Mouse (Mus musculus): Measurements from ENCODE around the gene Maml3. TPM values are rescaled to one million over a fixed set of nuclear protein-coding genes. Genes with fewer than 3 reads are reported as not detected.
A peak's percentile ranks its signal among the peaks of the same experiment; 100 is the strongest.

Gene Maml3
- polyA plus RNA-seq, 1 experiment from 2014 or later = 0.69 TPM

DNA sequence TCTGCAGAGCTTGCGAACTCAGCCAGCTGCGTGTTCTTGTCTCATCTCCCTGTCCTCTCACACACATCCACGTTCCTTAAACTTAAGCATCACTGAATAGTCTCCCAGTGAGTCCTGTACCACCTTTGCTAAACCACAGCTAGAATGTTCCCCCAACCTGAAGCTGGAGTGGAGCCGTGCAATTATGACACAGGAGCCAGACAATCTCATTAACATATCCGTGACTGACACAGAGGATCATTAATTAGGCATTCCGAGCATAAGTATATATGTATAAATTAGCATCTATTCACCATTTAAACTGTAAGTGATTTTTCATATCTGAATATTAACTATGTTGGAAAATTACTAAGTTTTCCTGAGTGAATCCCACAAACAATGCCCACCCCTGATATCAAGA lies 181.1 kb downstream of the Maml3 start:
- DNase-seq = no peak
- no peak overlapping the region for H3K27ac ChIP-seq
- WGBS (ENCODE audit: insufficient replicate concordance) = 75% methylated on average over 6 of the region's 6 CpGs
- no peaks in the 10 kb centered on the region for H3K9me3 ChIP-seq (replicated peaks)
- peaks cover 9% of the 10 kb centered on the region; the same call in 1 of the 2 replicates for H3K4me1 ChIP-seq (replicated peaks)
- H3K9ac ChIP-seq = no peak overlapping the region
- H3K36me3 ChIP-seq = peaks cover 3% of the 10 kb centered on the region; the same call in 1 of the 2 replicates
- H3K27me3 ChIP-seq = no peaks in the 10 kb centered on the region
- H3K4me3 ChIP-seq (replicated peaks) = no peak overlapping the region
- no peak overlapping the region for H3K4me2 ChIP-seq
- no peak for ATAC-seq (ENCODE audit: low read depth)

DNA sequence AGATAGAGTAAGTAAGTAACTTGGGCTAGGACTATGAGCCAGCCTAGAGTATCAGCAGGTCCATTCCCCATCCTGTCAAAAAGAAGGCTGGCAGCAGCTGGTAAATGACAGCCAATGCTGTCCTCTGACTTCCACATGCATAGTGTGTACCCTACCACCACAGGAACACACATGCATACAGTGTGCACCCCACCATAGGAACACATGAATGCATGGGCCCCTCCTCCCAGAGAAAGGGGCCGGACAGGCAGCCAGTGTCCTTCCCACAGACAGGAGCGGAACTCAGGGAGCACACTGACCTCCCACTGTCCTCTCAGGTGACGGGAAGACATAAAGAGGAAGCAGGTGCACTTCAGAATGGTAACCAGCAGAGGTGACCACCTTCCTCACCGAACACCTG lies 188.0 kb downstream of the Maml3 start:
- Histone ChIP-seq H3K4me2 (peak overlapping the region; percentile 28; the same call in 1 of the 2 replicates), H3K36me3 (peaks cover 3% of the 10 kb centered on the region; the same call in 1 of the 2 replicates), H3K4me1 (replicated peaks) (peaks cover 38% of the 10 kb centered on the region), H3K4me3 (replicated peaks) (no peak overlapping the region), H3K9ac (no peak overlapping the region), H3K9me3 (replicated peaks) (no peaks in the 10 kb centered on the region), H3K27me3 (no peaks in the 10 kb centered on the region), H3K27ac (peak overlapping the region; percentile 47)
- ATAC-seq (ENCODE audit: low read depth) = peak; percentile 26; the same call in 1 of the 2 replicates
- 72% methylated on average over 4 of the region's 4 CpGs for WGBS (ENCODE audit: insufficient replicate concordance)
- no peak for DNase-seq

DNA sequence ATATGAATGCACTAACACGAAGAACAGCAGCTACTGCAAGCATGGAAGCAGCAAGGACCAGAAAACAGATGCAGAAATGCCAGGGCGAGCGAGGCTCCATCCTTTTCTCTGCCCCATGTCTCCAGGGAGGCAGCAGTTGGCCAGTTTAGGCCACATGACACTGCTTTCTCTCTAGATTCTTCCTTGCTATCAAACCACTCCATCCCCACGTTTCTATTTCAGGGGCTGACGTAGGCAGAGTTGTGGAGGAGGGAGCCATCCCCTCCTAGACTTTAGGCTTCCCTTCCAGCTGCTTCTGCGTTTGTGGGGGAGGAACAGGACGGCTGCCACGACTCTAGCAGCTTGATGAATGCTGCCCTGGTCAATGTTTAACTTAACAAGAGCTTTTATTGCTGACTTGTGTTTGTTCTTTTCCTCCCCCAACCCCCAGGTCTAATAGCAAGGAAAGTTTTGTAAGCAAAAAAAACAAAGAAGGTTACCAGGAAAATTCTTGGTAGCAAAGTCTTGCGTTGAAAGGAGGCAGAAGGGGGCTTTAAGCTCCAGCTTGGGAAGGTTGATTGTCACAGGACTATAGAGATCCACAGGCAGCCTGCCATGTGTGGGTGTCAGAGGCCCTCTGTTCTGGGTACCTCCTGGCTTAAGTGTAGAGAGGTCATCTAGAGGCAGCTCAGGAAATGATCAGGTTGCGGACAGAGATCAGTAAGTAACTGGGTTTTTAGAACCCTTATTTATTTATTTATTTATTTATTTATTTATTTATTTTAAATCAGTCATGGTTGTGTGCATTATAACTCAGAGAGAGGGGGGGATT lies 188.6 kb downstream of the Maml3 start:
- Histone ChIP-seq H3K27ac (peak overlapping the region; percentile 61), H3K4me3 (replicated peaks) (no peak overlapping the region), H3K36me3 (peaks cover 3% of the 10 kb centered on the region; the same call in 1 of the 2 replicates), H3K9ac (no peak overlapping the region), H3K9me3 (replicated peaks) (no peaks in the 10 kb centered on the region), H3K4me1 (replicated peaks) (peaks cover 38% of the 10 kb centered on the region), H3K27me3 (no peaks in the 10 kb centered on the region), H3K4me2 (0 out of 2 replicates have a peak overlapping the region, but pooled peaks have one; percentile 23)
- DNase-seq (no peak), ATAC-seq (ENCODE audit: low read depth) (peak; percentile 56)
- 28% methylated on average over 10 of the region's 10 CpGs for WGBS (ENCODE audit: insufficient replicate concordance)

DNA sequence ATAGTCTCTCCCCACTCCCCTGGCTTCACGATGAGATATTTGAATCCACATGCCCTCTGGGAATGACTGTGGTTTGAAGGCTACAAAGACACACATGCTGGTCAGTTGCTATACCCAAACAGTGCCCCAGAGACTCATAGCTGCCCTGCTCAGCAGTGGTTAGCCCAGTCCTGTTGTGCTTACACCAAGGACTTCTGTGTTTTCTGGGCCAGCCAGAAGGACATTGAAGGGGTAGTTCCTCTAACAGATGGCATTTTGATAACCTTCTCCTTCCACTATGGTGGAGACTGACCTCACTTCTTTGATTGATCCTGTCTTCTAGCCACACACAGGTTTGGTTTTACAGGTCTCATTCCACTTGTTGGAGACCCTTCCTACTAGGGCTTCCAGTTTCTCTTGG lies 189.5 kb downstream of the Maml3 start:
- no peak overlapping the region for H3K4me3 ChIP-seq (replicated peaks)
- H3K4me2 ChIP-seq = no peak overlapping the region
- no peak overlapping the region for H3K9ac ChIP-seq
- DNase-seq (no peak), ATAC-seq (ENCODE audit: low read depth) (peak; percentile 31)
- no peak overlapping the region; the same call in 1 of the 2 replicates for H3K27ac ChIP-seq
- peaks cover 3% of the 10 kb centered on the region; the same call in 1 of the 2 replicates for H3K36me3 ChIP-seq
- peaks cover 38% of the 10 kb centered on the region for H3K4me1 ChIP-seq (replicated peaks)
- 57% methylated on average over 1 of the region's 1 CpGs for WGBS (ENCODE audit: insufficient replicate concordance)
- no peaks in the 10 kb centered on the region for H3K27me3 ChIP-seq
- H3K9me3 ChIP-seq (replicated peaks) = no peaks in the 10 kb centered on the region

DNA sequence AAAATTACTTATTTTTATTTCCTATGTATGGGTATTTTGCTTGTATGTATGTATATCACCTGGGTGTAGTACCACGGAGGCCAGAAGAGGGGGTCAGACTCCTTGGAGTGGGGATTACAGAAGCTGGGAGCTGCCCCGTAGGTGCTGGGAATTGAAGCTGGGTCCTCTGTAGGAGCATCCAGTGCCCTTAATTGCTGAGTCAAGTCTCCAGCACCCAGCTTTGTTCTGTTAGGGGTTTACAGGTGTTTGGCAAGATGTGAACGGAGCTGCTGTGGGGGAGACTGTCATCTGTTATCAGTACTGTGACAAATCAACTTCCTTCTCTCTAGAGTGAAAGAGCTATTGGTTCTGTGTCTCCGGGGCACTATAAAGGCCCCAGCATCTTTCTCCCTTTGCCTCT lies 190.0 kb downstream of the Maml3 start:
- H3K4me2 ChIP-seq = no peak overlapping the region
- H3K9ac ChIP-seq = no peak overlapping the region
- 38% methylated on average over 4 of the region's 4 CpGs for WGBS (ENCODE audit: insufficient replicate concordance)
- no peak for DNase-seq
- H3K9me3 ChIP-seq (replicated peaks) = no peaks in the 10 kb centered on the region
- H3K27me3 ChIP-seq = no peaks in the 10 kb centered on the region
- no peak for ATAC-seq (ENCODE audit: low read depth)
- no peak overlapping the region for H3K4me3 ChIP-seq (replicated peaks)
- H3K36me3 ChIP-seq = peaks cover under 1% of the 10 kb centered on the region; the same call in 1 of the 2 replicates
- no peak overlapping the region for H3K27ac ChIP-seq
- H3K4me1 ChIP-seq (replicated peaks) = peaks cover 38% of the 10 kb centered on the region

DNA sequence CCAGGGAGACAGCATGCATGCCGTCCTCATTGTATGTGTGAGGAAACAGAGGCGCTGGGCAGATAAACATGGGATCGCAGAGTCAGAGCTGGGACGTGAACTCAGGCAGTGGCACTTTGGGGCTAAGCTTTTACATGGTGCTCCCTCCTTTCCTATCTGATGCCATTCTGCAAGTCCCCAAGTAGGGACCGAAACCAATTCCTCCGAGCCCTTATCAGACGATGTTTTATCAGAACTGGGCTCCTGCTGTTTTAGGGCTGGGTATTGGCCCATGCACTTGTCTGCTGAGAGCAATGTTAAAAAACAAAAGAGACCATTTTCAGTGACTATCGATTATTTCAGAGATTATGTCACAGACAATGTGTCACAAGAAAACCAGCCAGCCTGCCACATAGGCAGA lies 191.4 kb downstream of the Maml3 start:
- Histone ChIP-seq H3K4me2 (no peak overlapping the region), H3K4me1 (replicated peaks) (peaks cover 38% of the 10 kb centered on the region), H3K27me3 (no peaks in the 10 kb centered on the region), H3K4me3 (replicated peaks) (no peak overlapping the region), H3K9me3 (replicated peaks) (no peaks in the 10 kb centered on the region), H3K36me3 (no peaks in the 10 kb centered on the region), H3K27ac (no peak overlapping the region), H3K9ac (no peak overlapping the region)
- ATAC-seq (ENCODE audit: low read depth) (no peak), DNase-seq (no peak)
- 46% methylated on average over 8 of the region's 8 CpGs for WGBS (ENCODE audit: insufficient replicate concordance)

DNA sequence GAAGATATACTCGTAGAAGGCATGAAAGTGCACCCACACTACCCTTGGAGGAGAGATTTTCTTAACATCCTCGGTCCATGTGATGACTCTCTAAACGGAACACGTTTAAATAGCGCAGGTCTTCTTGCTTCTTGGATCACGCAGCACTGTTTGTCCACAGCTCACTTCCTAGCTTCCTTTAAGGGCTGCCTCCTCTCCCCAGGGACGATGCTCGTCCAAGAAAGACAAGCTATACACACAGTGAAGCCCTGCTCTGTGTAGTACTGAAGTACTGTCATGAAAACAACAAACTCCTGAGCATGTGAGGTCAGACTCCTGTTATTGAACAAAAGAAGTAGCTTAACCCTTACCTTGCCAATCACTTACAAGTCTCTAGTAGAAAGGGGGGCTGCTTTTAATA lies 192.7 kb downstream of the Maml3 start:
- no peak overlapping the region for H3K27ac ChIP-seq
- H3K27me3 ChIP-seq = no peaks in the 10 kb centered on the region
- H3K4me2 ChIP-seq = no peak overlapping the region
- ATAC-seq (ENCODE audit: low read depth) (no peak), DNase-seq (no peak)
- peaks cover 39% of the 10 kb centered on the region for H3K4me1 ChIP-seq (replicated peaks)
- H3K4me3 ChIP-seq (replicated peaks) = no peak overlapping the region
- 74% methylated on average over 8 of the region's 8 CpGs for WGBS (ENCODE audit: insufficient replicate concordance)
- H3K9ac ChIP-seq = no peak overlapping the region
- no peaks in the 10 kb centered on the region for H3K36me3 ChIP-seq
- no peaks in the 10 kb centered on the region for H3K9me3 ChIP-seq (replicated peaks)

DNA sequence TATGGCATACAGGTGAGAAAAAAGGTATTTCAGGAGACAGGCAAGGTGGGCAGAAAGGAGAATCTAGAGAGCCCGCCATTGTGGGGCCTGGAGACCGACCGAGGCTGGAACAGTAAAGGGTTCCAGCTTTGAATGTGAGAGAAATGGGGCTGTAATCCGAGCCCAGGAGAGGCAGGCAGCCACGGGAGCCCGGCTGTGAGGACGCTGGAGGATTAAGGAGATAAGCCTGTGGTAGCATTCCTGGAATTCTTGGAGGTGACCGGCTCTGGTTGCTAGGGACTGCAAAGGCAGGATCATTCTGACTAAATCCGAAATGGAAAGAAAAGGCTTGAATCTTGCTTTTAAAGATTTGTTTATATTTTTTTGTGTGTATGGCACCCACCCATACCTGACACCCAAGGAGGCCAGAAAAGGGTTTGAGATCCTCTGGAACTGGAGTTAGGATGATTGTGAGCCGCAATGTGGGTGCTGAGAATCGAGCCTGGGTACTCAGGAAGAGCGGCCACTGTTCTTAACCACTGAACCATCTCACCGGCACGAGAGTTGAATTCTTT lies 196.4 kb downstream of the Maml3 start:
- Histone ChIP-seq H3K9me3 (replicated peaks) (no peaks in the 10 kb centered on the region), H3K9ac (no peak overlapping the region), H3K27me3 (no peaks in the 10 kb centered on the region), H3K27ac (no peak overlapping the region), H3K4me1 (replicated peaks) (peaks cover 6% of the 10 kb centered on the region; the same call in 1 of the 2 replicates), H3K4me2 (no peak overlapping the region), H3K4me3 (replicated peaks) (no peak overlapping the region), H3K36me3 (no peaks in the 10 kb centered on the region)
- WGBS (ENCODE audit: insufficient replicate concordance) = 55% methylated on average over 14 of the region's 14 CpGs
- ATAC-seq (ENCODE audit: low read depth) = no peak
- no peak for DNase-seq

DNA sequence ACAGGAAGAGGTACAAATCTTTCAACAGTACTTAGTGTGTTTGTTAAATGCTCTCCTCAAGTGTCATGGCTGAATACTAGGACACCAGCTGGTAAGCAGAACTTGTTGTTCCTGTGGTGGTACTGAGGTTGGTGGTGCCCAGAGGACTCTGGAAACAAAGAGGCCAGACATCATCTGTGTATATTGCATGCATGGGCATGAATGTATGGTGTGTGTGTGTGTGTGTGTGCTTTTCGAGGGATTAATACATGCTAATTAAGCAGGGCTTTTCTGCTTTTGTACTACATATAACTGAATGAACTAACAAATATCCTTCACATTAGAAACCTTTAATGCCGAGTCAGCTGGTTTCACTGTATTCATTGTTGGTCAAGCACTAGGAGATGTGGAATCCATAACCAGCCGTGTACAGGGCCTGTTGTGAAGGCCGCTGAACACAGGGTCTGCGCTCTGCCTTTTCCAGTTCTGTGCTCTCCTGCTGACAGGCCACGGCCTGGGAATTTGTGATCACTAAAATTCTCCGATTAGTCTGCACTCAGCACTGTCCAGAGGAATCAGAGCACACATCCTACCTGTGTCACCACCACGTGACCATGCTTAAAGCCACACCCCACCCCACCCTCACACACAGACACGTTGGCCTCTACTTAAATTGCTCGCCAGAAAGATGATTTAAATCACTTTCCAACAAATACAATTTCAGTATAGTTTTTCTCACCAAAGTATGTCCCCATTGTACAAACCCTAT lies 197.6 kb downstream of the Maml3 start:
- no peak for ATAC-seq (ENCODE audit: low read depth)
- WGBS (ENCODE audit: insufficient replicate concordance) = 67% methylated on average over 10 of the region's 10 CpGs

DNA sequence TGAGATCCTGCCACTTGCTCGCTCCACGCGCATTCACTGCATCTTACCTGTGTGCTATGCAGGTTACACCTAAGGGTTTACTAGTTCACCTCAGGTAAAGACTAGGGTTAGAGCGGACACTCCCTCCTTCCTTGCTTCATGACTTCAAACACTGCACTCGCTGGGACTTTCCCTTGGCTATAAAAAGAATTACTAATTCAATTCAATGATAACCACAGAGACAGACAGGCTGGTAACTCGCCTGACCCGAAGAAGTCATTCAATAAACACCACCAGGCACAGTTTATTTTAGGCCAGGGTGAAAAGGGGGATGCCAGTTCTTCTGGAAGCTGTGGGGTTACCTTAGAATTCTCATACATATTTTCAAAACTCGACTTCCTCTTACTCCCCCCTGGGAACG lies 199.0 kb downstream of the Maml3 start:
- no peaks in the 10 kb centered on the region for H3K36me3 ChIP-seq
- no peaks in the 10 kb centered on the region for H3K9me3 ChIP-seq (replicated peaks)
- no peak for ATAC-seq (ENCODE audit: low read depth)
- no peak overlapping the region for H3K4me3 ChIP-seq (replicated peaks)
- peaks cover 6% of the 10 kb centered on the region for H3K4me1 ChIP-seq (replicated peaks)
- no peak overlapping the region for H3K27ac ChIP-seq
- no peak for DNase-seq
- no peak overlapping the region for H3K4me2 ChIP-seq
- H3K27me3 ChIP-seq = no peaks in the 10 kb centered on the region
- H3K9ac ChIP-seq = no peak overlapping the region
- WGBS (ENCODE audit: insufficient replicate concordance) = 63% methylated on average over 9 of the region's 9 CpGs

More for the DNA sequence above, 197.6 kb downstream of the Maml3 start:
- H3K27me3 ChIP-seq = no peaks in the 10 kb centered on the region
- H3K4me3 ChIP-seq (replicated peaks) = no peak overlapping the region
- H3K9me3 ChIP-seq (replicated peaks) = no peaks in the 10 kb centered on the region
- no peak for DNase-seq
- H3K4me1 ChIP-seq (replicated peaks) = 0 out of 2 replicates have a peak, but pooled peaks cover 3% of the 10 kb centered on the region
- H3K36me3 ChIP-seq = no peaks in the 10 kb centered on the region
- no peak overlapping the region for H3K9ac ChIP-seq
- no peak overlapping the region for H3K4me2 ChIP-seq
- no peak overlapping the region for H3K27ac ChIP-seq

DNA sequence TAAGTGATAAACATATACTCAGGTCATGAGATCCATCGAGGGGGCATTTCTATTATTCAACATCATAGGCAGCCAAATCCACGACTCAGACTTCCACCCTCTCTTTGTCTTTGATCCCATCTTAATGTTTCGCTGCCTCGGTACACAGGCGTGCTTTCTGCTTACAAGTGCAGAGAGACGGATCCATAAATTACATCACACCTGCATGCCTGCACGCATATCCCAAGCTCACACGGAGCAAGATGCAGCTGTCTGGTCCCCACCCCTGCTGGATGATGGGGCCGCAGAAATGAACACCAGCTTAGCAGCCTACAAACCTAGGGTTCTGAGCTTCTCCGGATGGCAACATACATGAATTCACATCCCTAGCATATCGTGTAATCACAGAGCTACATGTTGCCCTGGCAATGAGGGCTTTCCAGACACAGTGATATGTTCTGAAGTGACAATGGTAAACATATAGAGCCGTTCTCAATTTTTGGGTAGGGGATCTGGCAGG lies 200.5 kb downstream of the Maml3 start:
- Histone ChIP-seq H3K27me3 (no peaks in the 10 kb centered on the region), H3K27ac (no peak overlapping the region), H3K9ac (no peak overlapping the region), H3K4me3 (replicated peaks) (no peak overlapping the region), H3K9me3 (replicated peaks) (no peaks in the 10 kb centered on the region), H3K36me3 (no peaks in the 10 kb centered on the region), H3K4me2 (no peak overlapping the region), H3K4me1 (replicated peaks) (peaks cover 9% of the 10 kb centered on the region)
- ATAC-seq (ENCODE audit: low read depth) = no peak
- DNase-seq = no peak
- WGBS (ENCODE audit: insufficient replicate concordance) = 77% methylated on average over 12 of the region's 12 CpGs
